Mouse (Mus musculus): ENCODE measurements around the gene Ust.

The Ust gene

GRCm38 (mm10) chr10:8504832-8505231 lies 13.8 kb downstream of the Ust start:
- DNase-seq (ENCODE audit: low spot score in 2 of 2): no peak

- DNase-seq (ENCODE audit: low spot score in 2 of 2): no peak
Measured at GRCm38 (mm10) chr10:8498951-8499891, 19.4 kb downstream of the Ust start.

- no peak for DNase-seq (ENCODE audit: low spot score in 2 of 2)
Measured at GRCm38 (mm10) chr10:8495543-8496141, 23.0 kb downstream of the Ust start.

GRCm38 (mm10) chr10:8491909-8492591 lies 26.6 kb downstream of the Ust start:
- no peak for DNase-seq (ENCODE audit: low spot score in 2 of 2)

GRCm38 (mm10) chr10:8487388-8487787 lies 31.2 kb downstream of the Ust start:
- DNase-seq (ENCODE audit: low spot score in 2 of 2): no peak

GRCm38 (mm10) chr10:8484487-8484886 lies 34.1 kb downstream of the Ust start:
- DNase-seq (ENCODE audit: low spot score in 2 of 2): no peak

- no peak for DNase-seq (ENCODE audit: low spot score in 2 of 2)
Measured at GRCm38 (mm10) chr10:8482779-8483178, 35.8 kb downstream of the Ust start.

- DNase-seq (ENCODE audit: low spot score in 2 of 2): no peak
Measured at GRCm38 (mm10) chr10:8479779-8480178, 38.8 kb downstream of the Ust start.

GRCm38 (mm10) chr10:8477936-8478335 lies 40.7 kb downstream of the Ust start:
- no peak for DNase-seq (ENCODE audit: low spot score in 2 of 2)

- DNase-seq (ENCODE audit: low spot score in 2 of 2): no peak
Measured at GRCm38 (mm10) chr10:8471995-8472394, 46.6 kb downstream of the Ust start.

- DNase-seq (ENCODE audit: low spot score in 2 of 2): no peak
Measured at GRCm38 (mm10) chr10:8471012-8471411, 47.6 kb downstream of the Ust start.

GRCm38 (mm10) chr10:8469516-8469915 lies 49.1 kb downstream of the Ust start:
- no peak for DNase-seq (ENCODE audit: low spot score in 2 of 2)

- no peak for DNase-seq (ENCODE audit: low spot score in 2 of 2)
Measured at GRCm38 (mm10) chr10:8468651-8469386, 49.8 kb downstream of the Ust start.

- DNase-seq (ENCODE audit: low spot score in 2 of 2): no peak
Measured at GRCm38 (mm10) chr10:8465918-8466317, 52.7 kb downstream of the Ust start.

- no peak for DNase-seq (ENCODE audit: low spot score in 2 of 2)
Measured at GRCm38 (mm10) chr10:8465216-8465615, 53.4 kb downstream of the Ust start.

- no peak for DNase-seq (ENCODE audit: low spot score in 2 of 2)
Measured at GRCm38 (mm10) chr10:8461372-8461771, 57.3 kb downstream of the Ust start.

- DNase-seq (ENCODE audit: low spot score in 2 of 2): no peak
Measured at GRCm38 (mm10) chr10:8454711-8455110, 63.9 kb downstream of the Ust start.

GRCm38 (mm10) chr10:8447681-8448080 lies 70.9 kb downstream of the Ust start:
- no peak for DNase-seq (ENCODE audit: low spot score in 2 of 2)

GRCm38 (mm10) chr10:8446972-8447371 lies 71.7 kb downstream of the Ust start:
- no peak for DNase-seq (ENCODE audit: low spot score in 2 of 2)

GRCm38 (mm10) chr10:8444052-8444451 lies 74.6 kb downstream of the Ust start:
- DNase-seq (ENCODE audit: low spot score in 2 of 2): no peak

GRCm38 (mm10) chr10:8431857-8432256 lies 86.8 kb downstream of the Ust start:
- DNase-seq (ENCODE audit: low spot score in 2 of 2): no peak

Data from spleen, postnatal 14 days (tissue).